Mouse (Mus musculus): ENCODE data around the gene Dnah2. TPM values are rescaled to one million over a fixed set of nuclear protein-coding genes. Genes with fewer than 3 reads are reported as not detected.

The Dnah2 gene
- polyA plus RNA-seq, 1 experiment from 2014 or later, result 2.7 TPM

DNA sequence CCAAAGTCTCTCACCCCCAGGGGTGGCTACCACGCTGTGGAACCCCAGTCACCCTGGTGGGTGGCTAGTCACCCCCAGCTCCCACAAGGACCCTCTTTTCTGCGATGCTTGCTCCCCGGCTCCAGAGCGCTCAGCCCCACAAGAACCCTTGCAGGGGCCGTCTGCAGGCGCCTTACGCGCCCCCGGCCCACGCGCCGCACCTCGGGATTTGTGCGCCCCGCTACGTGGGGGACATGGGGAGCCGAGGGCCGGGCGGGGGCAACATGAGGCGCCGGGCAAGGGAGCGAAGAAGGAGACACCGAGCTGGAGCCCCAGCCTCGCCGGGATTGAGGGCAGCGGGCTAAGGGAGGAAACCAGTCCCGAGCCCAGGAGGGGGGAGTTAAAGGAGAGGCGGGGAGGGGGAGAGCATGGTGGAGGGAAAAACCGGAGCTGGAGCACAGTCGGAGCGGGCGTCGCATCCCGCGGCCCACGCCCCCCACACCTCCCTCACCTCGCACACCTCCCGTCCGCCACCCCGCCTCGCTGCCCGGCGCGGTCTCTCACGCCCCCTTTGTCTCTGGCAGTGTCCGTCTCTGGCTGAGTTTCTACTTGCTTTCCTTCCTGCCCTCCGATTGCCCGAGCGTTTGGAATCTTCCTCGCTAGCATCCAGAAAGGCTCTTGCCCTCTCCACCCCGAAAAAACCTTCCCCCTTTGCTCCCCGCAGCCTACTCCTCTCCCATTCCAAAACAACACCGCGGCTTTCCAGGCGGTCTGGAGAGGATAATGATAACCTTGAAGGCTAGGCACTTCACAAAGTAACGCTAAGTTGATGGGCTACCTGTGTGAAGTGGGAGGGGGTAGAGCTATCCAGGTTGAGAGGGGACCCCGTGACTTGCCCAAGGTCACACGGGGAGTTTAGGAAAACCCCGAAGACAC, 11.2 kb upstream of the Dnah2 start, which contains the start of gene Efnb3:
TSS of gene Efnb3 (minus strand) at position 355 of the 915 bp plus-strand sequence.
- H3K9me3 ChIP-seq, result no peaks in the 10 kb centered on the region
- peak within 1 kb of the TSS; percentile 92 for H3K4me2 ChIP-seq (replicated peaks)
- ATAC-seq (replicated peaks), result peak; percentile 51
- 1% methylated on average over 51 of the region's 59 CpGs for WGBS
- peak within 1 kb of the TSS; percentile 82 for H3K27ac ChIP-seq (replicated peaks)
- H3K36me3 ChIP-seq, result peaks cover 8% of the 10 kb centered on the region; the same call in 1 of the 2 replicates
- peak within 1 kb of the TSS; percentile 79 for H3K4me3 ChIP-seq
- no peaks in the 10 kb centered on the region for H3K27me3 ChIP-seq
- H3K4me1 ChIP-seq, result peaks cover 56% of the 10 kb centered on the region
- H3K9ac ChIP-seq (replicated peaks), result peak within 1 kb of the TSS; percentile 95

DNA sequence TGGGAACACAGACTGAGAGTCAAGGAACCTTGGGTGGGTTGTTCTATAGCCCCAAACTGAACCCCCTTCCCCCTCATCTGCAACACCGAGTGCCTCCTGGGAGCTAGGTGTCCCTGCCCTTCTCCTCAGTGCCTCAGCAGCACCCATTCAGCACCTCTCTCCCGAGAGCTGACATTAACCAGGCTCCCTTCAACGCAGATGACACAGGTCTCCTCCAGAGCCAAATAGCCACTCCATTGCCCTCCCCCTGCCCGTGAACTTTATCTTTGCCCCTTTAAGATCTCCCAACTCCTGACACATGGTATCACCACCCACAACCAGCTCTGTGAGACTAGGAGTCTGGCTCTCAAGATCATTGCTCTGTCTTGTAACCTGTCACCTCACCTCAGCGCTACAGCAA, 10.3 kb upstream of the Dnah2 start:
- Histone ChIP-seq H3K4me3 (peak overlapping the region; percentile 79), H3K36me3 (0 out of 2 replicates have a peak, but pooled peaks cover 6% of the 10 kb centered on the region), H3K9ac (replicated peaks) (peak overlapping the region; percentile 95), H3K27me3 (no peaks in the 10 kb centered on the region), H3K4me2 (replicated peaks) (peak overlapping the region; percentile 92), H3K4me1 (peaks cover 61% of the 10 kb centered on the region), H3K9me3 (no peaks in the 10 kb centered on the region), H3K27ac (replicated peaks) (peak overlapping the region; percentile 82)
- no peak for ATAC-seq (replicated peaks)
- 25% methylated on average over 5 of the region's 5 CpGs for WGBS

DNA sequence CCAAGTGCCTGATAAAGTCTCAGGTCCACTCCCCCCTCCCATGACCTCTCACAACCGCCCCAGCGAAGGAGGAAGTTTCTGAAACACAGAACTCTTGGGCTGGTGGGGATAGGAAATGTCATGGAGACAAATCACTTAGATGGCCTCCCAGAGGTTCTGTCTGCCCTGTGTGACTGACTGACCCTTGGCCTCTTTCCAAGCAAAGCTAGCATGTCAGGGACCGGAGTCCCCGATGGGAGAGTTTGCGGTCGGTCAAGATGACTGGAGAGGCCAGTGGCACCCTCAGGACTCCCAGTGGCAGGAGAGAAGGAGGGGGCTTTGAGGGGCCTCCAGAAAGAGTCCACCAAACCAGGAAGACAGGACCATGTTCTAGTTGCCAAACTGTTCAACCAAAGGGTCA, 9.8 kb upstream of the Dnah2 start:
- peaks cover 65% of the 10 kb centered on the region for H3K4me1 ChIP-seq
- H3K27ac ChIP-seq (replicated peaks), result peak overlapping the region; percentile 82
- no peak for ATAC-seq (replicated peaks)

DNA sequence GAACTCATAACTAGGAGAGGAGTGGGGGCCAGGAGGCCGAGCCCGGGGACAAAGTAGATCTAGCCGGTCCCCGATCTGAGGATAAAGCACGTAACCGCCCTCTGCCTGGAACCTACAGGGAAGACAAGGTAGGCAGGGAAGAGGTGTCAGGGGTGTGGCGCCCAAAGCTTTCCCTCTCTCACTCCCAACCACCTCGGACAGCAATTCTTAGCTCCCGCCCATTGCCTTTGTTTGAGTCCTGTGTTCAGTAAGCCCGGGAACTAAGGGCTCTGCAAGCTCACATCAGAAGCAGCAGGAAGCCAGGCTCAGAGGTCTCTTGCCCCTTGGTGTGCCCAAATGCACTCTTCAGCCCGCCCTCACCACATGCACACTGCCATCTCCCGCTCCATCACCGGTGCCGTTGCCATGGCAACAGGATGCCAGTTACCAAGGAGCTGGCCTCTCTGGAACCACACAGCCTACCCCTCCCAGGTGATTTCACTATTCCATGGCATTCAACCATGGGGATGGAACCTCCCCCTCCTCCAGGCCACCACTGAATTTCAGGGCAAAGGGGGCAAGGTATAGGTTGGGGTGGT, 8.6 kb upstream of the Dnah2 start:
- H3K27ac ChIP-seq (replicated peaks), result peak overlapping the region; percentile 82

More for the DNA sequence above, 9.8 kb upstream of the Dnah2 start:
- Histone ChIP-seq H3K9ac (replicated peaks) (peak overlapping the region; percentile 95), H3K4me3 (peak overlapping the region; percentile 79), H3K36me3 (0 out of 2 replicates have a peak, but pooled peaks cover 6% of the 10 kb centered on the region), H3K27me3 (no peaks in the 10 kb centered on the region), H3K4me2 (replicated peaks) (peak overlapping the region; percentile 92), H3K9me3 (no peaks in the 10 kb centered on the region)
- 54% methylated on average over 6 of the region's 6 CpGs for WGBS

DNA sequence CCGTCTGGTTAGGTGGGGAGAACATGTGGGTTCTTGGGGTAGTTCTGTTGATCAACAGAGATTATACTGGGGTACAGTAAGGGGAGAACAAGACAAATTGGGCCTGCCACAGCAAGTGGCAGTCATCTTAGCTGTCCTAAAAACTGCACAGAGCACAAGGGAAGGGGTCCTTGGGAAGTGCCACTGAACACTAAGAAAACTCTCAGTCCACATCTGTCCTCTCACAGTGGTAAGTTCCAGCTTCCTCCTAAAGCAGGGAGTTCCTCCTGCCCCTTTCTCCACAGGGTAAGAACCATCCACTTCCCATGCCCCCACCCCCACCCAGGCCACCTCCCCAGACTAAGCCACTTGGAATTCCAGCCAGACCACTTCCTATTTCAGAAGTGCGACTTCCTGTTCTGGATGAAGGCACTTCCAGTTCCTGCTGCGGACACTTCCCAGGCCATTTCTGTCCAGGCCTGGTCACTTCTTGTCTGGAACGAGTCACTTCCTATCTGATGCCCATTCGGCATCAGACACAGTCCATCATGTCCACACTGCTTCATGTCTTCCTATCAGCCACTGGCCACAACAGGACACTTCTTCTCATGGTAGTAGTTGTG, 5.7 kb upstream of the Dnah2 start:
- Histone ChIP-seq H3K27ac (replicated peaks) (peak overlapping the region; percentile 6; the same call in 1 of the 2 replicates), H3K4me2 (replicated peaks) (no peak overlapping the region), H3K9me3 (no peaks in the 10 kb centered on the region), H3K27me3 (no peaks in the 10 kb centered on the region), H3K36me3 (no peaks in the 10 kb centered on the region), H3K4me1 (peaks cover 69% of the 10 kb centered on the region), H3K9ac (replicated peaks) (no peak overlapping the region), H3K4me3 (no peak overlapping the region)
- 90% methylated on average over 5 of the region's 5 CpGs for WGBS
- ATAC-seq (replicated peaks), result no peak

More for the DNA sequence above, 8.6 kb upstream of the Dnah2 start:
- no peak for ATAC-seq (replicated peaks)
- Histone ChIP-seq H3K9ac (replicated peaks) (peak overlapping the region; percentile 47), H3K9me3 (no peaks in the 10 kb centered on the region), H3K4me2 (replicated peaks) (peak overlapping the region; percentile 92), H3K27me3 (no peaks in the 10 kb centered on the region), H3K36me3 (0 out of 2 replicates have a peak, but pooled peaks cover 5% of the 10 kb centered on the region), H3K4me3 (peak overlapping the region; percentile 79), H3K4me1 (peaks cover 78% of the 10 kb centered on the region)
- 10% methylated on average over 14 of the region's 14 CpGs for WGBS

DNA sequence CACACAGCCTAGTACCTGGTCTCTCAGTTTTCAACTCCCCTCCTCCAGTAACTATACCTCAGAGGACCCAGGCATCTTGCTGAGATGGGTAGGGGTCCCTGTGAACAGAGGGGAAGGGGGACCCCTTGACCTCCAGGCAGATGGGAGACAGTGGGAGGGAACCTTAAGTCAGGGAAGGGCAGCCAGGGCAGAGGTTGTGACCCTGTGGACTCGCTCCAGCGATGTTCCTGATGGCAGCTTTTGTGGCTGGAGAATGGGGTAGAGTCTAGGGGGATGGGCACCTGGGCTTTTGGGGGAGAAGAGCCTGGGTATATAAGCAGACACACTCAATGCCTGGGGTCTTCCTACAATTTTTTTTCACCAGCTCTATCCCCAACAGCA, 4.4 kb upstream of the Dnah2 start:
- H3K27ac ChIP-seq (replicated peaks), result peak overlapping the region; percentile 91
- H3K36me3 ChIP-seq, result no peaks in the 10 kb centered on the region
- peak overlapping the region; percentile 39 for H3K4me2 ChIP-seq (replicated peaks)
- no peaks in the 10 kb centered on the region for H3K27me3 ChIP-seq
- H3K9ac ChIP-seq (replicated peaks), result peak overlapping the region; percentile 42
- H3K9me3 ChIP-seq, result no peaks in the 10 kb centered on the region
- ATAC-seq (replicated peaks), result peak; percentile 5; the same call in 1 of the 2 replicates
- H3K4me3 ChIP-seq, result peak overlapping the region; percentile 11
- 10% methylated on average over 2 of the region's 2 CpGs for WGBS
- peaks cover 69% of the 10 kb centered on the region for H3K4me1 ChIP-seq

DNA sequence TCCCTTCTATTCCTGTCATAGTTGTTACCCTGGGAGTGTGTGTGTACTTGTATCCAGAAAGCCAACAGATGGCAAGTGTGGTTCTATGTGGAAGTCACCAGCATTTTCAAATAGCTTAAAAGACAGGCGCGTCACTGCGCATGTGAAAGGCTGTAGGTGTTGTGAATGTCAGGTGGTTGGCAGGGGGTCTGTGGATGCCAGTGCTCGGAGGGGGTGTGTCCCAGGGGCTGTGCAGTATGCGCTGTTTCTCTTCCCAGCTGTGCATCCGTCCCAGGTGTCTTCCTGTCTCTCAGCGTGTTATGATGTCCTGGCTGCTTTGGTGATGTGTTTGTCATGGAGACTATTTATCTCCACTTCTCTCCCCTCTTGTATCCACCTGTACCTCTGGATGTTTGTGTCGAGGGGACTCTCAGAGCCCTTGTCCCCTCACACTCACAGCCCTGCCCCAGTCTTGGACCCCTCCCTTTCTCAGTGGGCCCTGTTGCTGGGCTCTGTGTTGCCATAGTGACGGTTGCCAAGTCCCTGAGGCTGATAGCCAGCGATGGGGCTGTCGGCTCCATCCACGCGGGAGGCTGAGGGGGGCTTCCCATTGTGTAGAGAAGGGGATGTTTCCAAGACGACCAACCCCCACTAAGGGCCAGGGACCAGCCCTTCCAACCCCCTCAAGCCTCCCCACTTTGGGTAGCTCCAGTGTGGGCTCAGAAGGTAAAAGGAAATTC, 3.9 kb upstream of the Dnah2 start:
- Histone ChIP-seq H3K4me2 (replicated peaks) (peak overlapping the region; percentile 39), H3K27me3 (no peaks in the 10 kb centered on the region), H3K36me3 (no peaks in the 10 kb centered on the region), H3K4me1 (peaks cover 69% of the 10 kb centered on the region), H3K27ac (replicated peaks) (peak overlapping the region; percentile 91), H3K9ac (replicated peaks) (peak overlapping the region; percentile 42), H3K4me3 (peak overlapping the region; percentile 11), H3K9me3 (no peaks in the 10 kb centered on the region)
- ATAC-seq (replicated peaks), result peak; percentile 83
- WGBS, result 7% methylated on average over 14 of the region's 14 CpGs

DNA sequence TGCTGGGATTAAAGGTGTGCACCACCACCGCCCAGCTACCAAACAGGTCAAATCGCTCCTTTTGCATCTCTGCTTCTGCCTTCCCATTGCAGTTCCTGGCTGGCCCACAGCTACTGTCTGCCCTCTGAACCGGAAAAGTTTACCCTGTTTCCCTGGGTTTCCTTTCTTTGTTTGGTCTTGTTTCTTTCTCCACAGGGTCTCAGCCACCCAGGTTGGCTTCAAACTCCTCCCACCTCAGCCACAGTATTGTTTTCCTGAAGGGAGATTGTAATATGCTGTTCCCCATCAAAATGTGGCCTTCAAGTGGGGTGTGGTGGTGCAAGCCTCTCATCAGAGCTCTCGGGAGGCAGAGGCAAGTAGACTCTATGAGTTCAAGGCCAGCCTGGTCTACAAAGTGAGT, 2.4 kb upstream of the Dnah2 start:
- Histone ChIP-seq H3K4me2 (replicated peaks) (no peak overlapping the region), H3K4me3 (no peak overlapping the region), H3K36me3 (no peaks in the 10 kb centered on the region), H3K27me3 (no peaks in the 10 kb centered on the region), H3K27ac (replicated peaks) (0 out of 2 replicates have a peak overlapping the region, but pooled peaks have one; percentile 3), H3K4me1 (peaks cover 69% of the 10 kb centered on the region), H3K9ac (replicated peaks) (no peak overlapping the region), H3K9me3 (no peaks in the 10 kb centered on the region)
- WGBS, result 64% methylated on average over 4 of the region's 4 CpGs
- no peak for ATAC-seq (replicated peaks)

DNA sequence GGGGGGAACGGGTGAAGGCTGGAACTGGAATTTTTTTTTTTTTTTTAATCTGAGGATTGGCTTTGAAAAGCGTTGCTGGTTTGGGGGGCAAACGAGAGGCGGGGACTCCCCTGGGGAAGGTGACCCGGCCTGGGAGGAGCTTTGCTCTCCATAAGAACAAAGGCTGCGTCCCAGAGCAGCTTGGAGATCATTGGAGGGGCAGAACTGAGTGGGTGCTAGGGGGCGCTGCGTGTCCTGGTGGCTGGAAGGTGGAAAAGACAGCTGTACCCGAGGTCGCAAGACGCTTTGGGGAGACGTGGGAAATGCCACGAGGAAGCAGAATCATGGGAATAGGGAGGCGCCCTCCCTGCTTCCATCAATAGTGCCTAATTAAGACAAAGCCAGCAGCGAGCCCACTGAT, 1.8 kb downstream of the Dnah2 start:
- Histone ChIP-seq H3K4me2 (replicated peaks) (peak overlapping the region; percentile 78), H3K4me1 (peaks cover 66% of the 10 kb centered on the region), H3K9me3 (no peaks in the 10 kb centered on the region), H3K36me3 (no peaks in the 10 kb centered on the region), H3K27me3 (no peaks in the 10 kb centered on the region), H3K9ac (replicated peaks) (peak overlapping the region; percentile 74), H3K27ac (replicated peaks) (peak overlapping the region; percentile 93), H3K4me3 (peak overlapping the region; percentile 46)
- WGBS, result 2% methylated on average over 15 of the region's 15 CpGs
- peak; percentile 8; the same call in 1 of the 2 replicates for ATAC-seq (replicated peaks)

DNA sequence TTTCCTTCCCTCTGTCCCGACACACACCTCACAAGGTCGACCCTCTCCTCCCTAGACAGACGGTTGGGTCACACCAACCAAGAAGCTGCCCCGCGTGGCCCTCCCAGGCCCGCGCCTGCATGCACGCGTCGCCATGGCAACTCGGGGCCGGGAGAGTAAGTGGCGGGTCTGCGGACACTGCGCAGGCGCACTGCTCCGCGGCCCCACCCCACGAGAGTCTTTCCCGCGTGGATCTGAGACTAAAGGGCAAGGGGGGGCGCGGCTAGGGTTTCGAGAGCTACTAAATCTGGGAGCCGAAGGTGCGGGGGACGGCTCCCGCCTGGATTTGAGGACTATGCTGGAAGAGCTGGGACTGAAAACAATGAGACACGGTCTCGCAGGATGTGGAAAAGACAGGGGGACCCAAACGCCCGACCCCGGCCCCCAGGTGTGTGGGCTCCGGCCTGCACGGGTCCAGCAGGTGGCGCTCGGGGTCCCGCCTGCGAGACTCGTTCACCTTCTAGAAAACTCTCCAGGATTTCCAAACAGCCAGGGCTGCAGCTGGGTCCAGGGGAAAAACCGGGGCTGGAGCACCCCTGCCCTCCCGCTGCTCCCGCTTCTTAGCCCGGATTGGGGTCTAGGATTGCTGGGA, 2.4 kb downstream of the Dnah2 start:
- Histone ChIP-seq H3K27me3 (no peaks in the 10 kb centered on the region), H3K9ac (replicated peaks) (peak overlapping the region; percentile 74), H3K4me2 (replicated peaks) (peak overlapping the region; percentile 78), H3K4me1 (peaks cover 64% of the 10 kb centered on the region), H3K36me3 (no peaks in the 10 kb centered on the region), H3K9me3 (no peaks in the 10 kb centered on the region), H3K27ac (replicated peaks) (peak overlapping the region; percentile 93), H3K4me3 (peak overlapping the region; percentile 46)
- ATAC-seq (replicated peaks), result peak; percentile 69
- WGBS, result under 1% methylated on average over 44 of the region's 44 CpGs

DNA sequence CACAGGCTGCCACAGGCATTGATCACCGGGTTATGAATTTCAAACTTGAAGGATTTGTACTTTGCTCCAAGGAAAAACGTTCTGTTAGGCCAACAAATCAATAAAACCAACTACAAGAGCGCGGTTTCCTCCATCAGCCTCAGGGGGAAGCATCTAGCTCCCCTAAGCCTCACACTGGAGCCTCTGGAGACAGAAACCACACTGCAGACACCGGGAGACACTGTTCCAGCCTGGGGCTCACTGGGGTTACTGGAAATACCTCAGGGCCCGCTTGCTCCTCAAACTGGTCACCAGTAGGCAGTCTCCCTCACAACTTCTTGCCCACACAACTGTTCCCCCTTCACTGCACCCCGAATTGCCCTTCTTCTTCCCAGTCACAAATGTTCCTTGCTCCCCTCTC, 3.0 kb downstream of the Dnah2 start:
- H3K27ac ChIP-seq (replicated peaks), result peak overlapping the region; percentile 93
- H3K4me2 ChIP-seq (replicated peaks), result peak overlapping the region; percentile 78
- peaks cover 64% of the 10 kb centered on the region for H3K4me1 ChIP-seq
- ATAC-seq (replicated peaks), result peak; percentile 30
- H3K4me3 ChIP-seq, result peak overlapping the region; percentile 46
- no peaks in the 10 kb centered on the region for H3K36me3 ChIP-seq
- peak overlapping the region; percentile 74 for H3K9ac ChIP-seq (replicated peaks)
- H3K27me3 ChIP-seq, result no peaks in the 10 kb centered on the region
- no peaks in the 10 kb centered on the region for H3K9me3 ChIP-seq
- 4% methylated on average over 7 of the region's 7 CpGs for WGBS
